Mouse (Mus musculus) G1E (cell line): ENCODE data around the gene Ift172. TPM values are rescaled to one million over a fixed set of nuclear protein-coding genes. Genes with fewer than 3 reads are reported as not detected.

Experiments
- ATAC-seq: 2 replicates; pipeline ENCODE4 v1.8.0; 2016; ENCODE audit warnings: mild to moderate bottlenecking; ENCODE audit not compliant: insufficient number of reproducible peaks, poor library complexity, low FRiP score, severe bottlenecking; ENCODE audit errors: extremely low read depth
- DNase-seq: peaks from one replicate; pipeline ENCODE4 v3.0.0; 2012; ENCODE audit warnings: low spot score
- H3K27me3 ChIP-seq: 2 replicates; pipeline ENCODE4 v1.6.1; 2012; ENCODE audit warnings: mild to moderate bottlenecking, low read length, inconsistent platforms; ENCODE audit not compliant: insufficient read depth
- H3K36me3 ChIP-seq: replicated peaks from 2 replicates; pipeline ENCODE3; 2012; ENCODE audit warnings: mild to moderate bottlenecking, inconsistent platforms
- H3K4me1 ChIP-seq: 2 replicates; pipeline ENCODE4 v1.6.1; 2012; ENCODE audit warnings: low read depth, low read length, inconsistent platforms, mixed read lengths; ENCODE audit not compliant: insufficient read depth
- H3K4me3 ChIP-seq: 2 replicates; pipeline ENCODE4 v1.5.1; 2012; ENCODE audit warnings: low read depth, mild to moderate bottlenecking, inconsistent platforms, low read length, moderate library complexity, mixed read lengths
- H3K9me3 ChIP-seq: replicated peaks from 2 replicates; pipeline ENCODE4 v1.6.1; 2012; ENCODE audit warnings: inconsistent platforms
- CTCF ChIP-seq: IDR thresholded peaks from 2 replicates; pipeline ENCODE4 v1.5.1; 2012; ENCODE audit warnings: low read depth, low read length, inconsistent platforms, mixed read lengths
- GATA1 ChIP-seq: IDR thresholded peaks from 2 replicates; pipeline ENCODE4 v1.6.1; 2012; ENCODE audit warnings: borderline replicate concordance, low read length, inconsistent platforms, mixed read lengths
- GATA2 ChIP-seq: IDR thresholded peaks from 2 replicates; pipeline ENCODE4 v1.6.1; 2012; ENCODE audit warnings: low read depth, low read length, inconsistent platforms, borderline replicate concordance
- POLR2AphosphoS5 ChIP-seq: IDR thresholded peaks from 2 replicates; pipeline ENCODE4 v1.6.1; 2012; ENCODE audit warnings: low read depth, low read length, inconsistent platforms; ENCODE audit not compliant: insufficient replicate concordance
- TAL1 ChIP-seq: conservative IDR thresholded peaks from 2 replicates; pipeline ENCODE4 v1.6.1; 2012; ENCODE audit warnings: low read depth, low read length, inconsistent platforms, mixed read lengths
- polyA plus RNA-seq: library from polyadenylated mRNA; stranded (reverse); fragments of >175 nt; gene quantifications from 2 replicates; pipeline ENCODE4 v1.2.3, GENCODE M21; 2012
- total RNA-seq, 2 experiments: library from RNA; stranded (forward) in 1 of 2; stranded (reverse) in 1 of 2; fragments of 200-1000 nt in 1 of 2; fragments of >200 nt in 1 of 2; fragmentation: Nextera tagmentation in 1 of 2; gene quantifications; 2 replicates each; pipeline ENCODE4 v1.2.3; 2014 to 2017

The Ift172 gene
- 19.0 and 21.5 TPM in 2 replicates for total RNA-seq (2014; fragmentation: Nextera tagmentation)
- 24.2 and 24.3 TPM in 2 replicates for total RNA-seq (2017)
- polyA plus RNA-seq: 32.5 and 37.8 TPM in 2 replicates

- ATAC-seq (peak; percentile 97), DNase-seq (peak; percentile 94)
- H3K4me1 ChIP-seq: peaks cover 21% of the 10 kb centered on the region
- no peak for TF ChIP-seq GATA1
- H3K27me3 ChIP-seq: peaks cover 11% of the 10 kb centered on the region
- H3K36me3 ChIP-seq: peaks cover 15% of the 10 kb centered on the region
- H3K4me3 ChIP-seq: peak within 1 kb of the TSS; percentile 76
- no peaks in the 10 kb centered on the region for H3K9me3 ChIP-seq
These were observed at the start of gene Ift172 for GRCm38 (mm10) chr5:31290521-31291360. TSS of gene Ift172 (minus strand) at chr5:31291116.

- no peak for ATAC-seq
These were observed 37.3 kb upstream of the Ift172 start for GRCm38 (mm10) chr5:31328255-31328654.

GRCm38 (mm10) chr5:31326850-31327249, 35.9 kb upstream of the Ift172 start:
- Histone ChIP-seq H3K4me1 (no peaks in the 10 kb centered on the region), H3K27me3 (no peaks in the 10 kb centered on the region; the same call in 1 of the 2 replicates), H3K9me3 (no peaks in the 10 kb centered on the region), H3K36me3 (no peaks in the 10 kb centered on the region), H3K4me3 (no peak overlapping the region)
- DNase-seq (no peak), ATAC-seq (no peak)
- no peak for TF ChIP-seq POLR2AphosphoS5
- no peak for TF ChIP-seq TAL1
- TF ChIP-seq CTCF: no peak
- no peak for TF ChIP-seq GATA2
- TF ChIP-seq GATA1: no peak

More at GRCm38 (mm10) chr5:31328255-31328654, 37.3 kb upstream of the Ift172 start:
- no peak overlapping the region for H3K4me3 ChIP-seq
- no peaks in the 10 kb centered on the region for H3K4me1 ChIP-seq
- DNase-seq: no peak
- TF ChIP-seq CTCF: no peak
- TF ChIP-seq GATA2: no peak
- no peak for TF ChIP-seq POLR2AphosphoS5
- TF ChIP-seq GATA1: no peak
- no peak for TF ChIP-seq TAL1
- peaks cover 8% of the 10 kb centered on the region for H3K9me3 ChIP-seq
- H3K27me3 ChIP-seq: no peaks in the 10 kb centered on the region; the same call in 1 of the 2 replicates
- H3K36me3 ChIP-seq: no peaks in the 10 kb centered on the region

GRCm38 (mm10) chr5:31324085-31324484, 33.2 kb upstream of the Ift172 start:
- DNase-seq (no peak), ATAC-seq (no peak)
- no peaks in the 10 kb centered on the region for H3K36me3 ChIP-seq
- no peak for TF ChIP-seq CTCF
- no peak for TF ChIP-seq GATA2
- TF ChIP-seq GATA1: no peak
- no peak for TF ChIP-seq TAL1
- TF ChIP-seq POLR2AphosphoS5: no peak
- no peaks in the 10 kb centered on the region for H3K4me1 ChIP-seq
- H3K4me3 ChIP-seq: no peak overlapping the region
- H3K9me3 ChIP-seq: no peaks in the 10 kb centered on the region
- H3K27me3 ChIP-seq: no peaks in the 10 kb centered on the region; the same call in 1 of the 2 replicates

- ATAC-seq (no peak), DNase-seq (no peak)
- Histone ChIP-seq H3K9me3 (no peaks in the 10 kb centered on the region), H3K4me1 (no peaks in the 10 kb centered on the region), H3K36me3 (no peaks in the 10 kb centered on the region), H3K4me3 (no peak overlapping the region), H3K27me3 (no peaks in the 10 kb centered on the region; the same call in 1 of the 2 replicates)
- no peak for TF ChIP-seq POLR2AphosphoS5
- no peak for TF ChIP-seq GATA2
- no peak for TF ChIP-seq CTCF
- TF ChIP-seq TAL1: no peak
- no peak for TF ChIP-seq GATA1
These were observed 31.9 kb upstream of the Ift172 start for GRCm38 (mm10) chr5:31322776-31323175.

- H3K9me3 ChIP-seq: no peaks in the 10 kb centered on the region
- TF ChIP-seq GATA2 (no peak), GATA1 (no peak), POLR2AphosphoS5 (no peak), TAL1 (no peak), CTCF (no peak)
- no peak overlapping the region for H3K4me3 ChIP-seq
- no peaks in the 10 kb centered on the region for H3K36me3 ChIP-seq
- H3K27me3 ChIP-seq: peaks cover 8% of the 10 kb centered on the region
- ATAC-seq (no peak), DNase-seq (no peak)
- 0 out of 2 replicates have a peak, but pooled peaks cover 3% of the 10 kb centered on the region for H3K4me1 ChIP-seq
These were observed 21.9 kb upstream of the Ift172 start for GRCm38 (mm10) chr5:31312806-31313205.
